Mouse (Mus musculus): ENCODE data around the gene Camkk2. TPM values are rescaled to one million over a fixed set of nuclear protein-coding genes. Genes with fewer than 3 reads are reported as not detected.

Gene Camkk2
- polyA plus RNA-seq, 1 experiment, result 26.2 TPM

GRCm38 (mm10) chr5:122683926-122684325 is 95.3 kb downstream of the Camkk2 start:
- no peaks in the 10 kb centered on the region for H3K9me3 ChIP-seq (replicated peaks; ENCODE audit: control insufficient read depth, insufficient read depth, low read length, poor library complexity, severe bottlenecking)
- H3K4me3 ChIP-seq (ENCODE audit: low read depth, low read length), result no peak overlapping the region
- no peaks in the 10 kb centered on the region for H3K4me1 ChIP-seq (ENCODE audit: control insufficient read depth, insufficient read depth, low read length)
- no peak overlapping the region for H3K9ac ChIP-seq (ENCODE audit: low read depth, poor library complexity, severe bottlenecking)
- no peak for TF ChIP-seq EP300 (IDR thresholded peaks at IDR 0.05; ENCODE audit: insufficient read depth, low read depth, low read length)
- TF ChIP-seq POLR2A (IDR thresholded peaks at IDR 0.05; ENCODE audit: insufficient read depth, low read length), result no peak
- no peak for TF ChIP-seq CTCF (IDR thresholded peaks at IDR 0.05; ENCODE audit: low read depth, low read length)
- H3K36me3 ChIP-seq (ENCODE audit: control insufficient read depth, insufficient read depth, low read length, poor library complexity, severe bottlenecking), result no peaks in the 10 kb centered on the region
- no peaks in the 10 kb centered on the region for H3K27me3 ChIP-seq (ENCODE audit: control insufficient read depth, insufficient read depth, low read length, poor library complexity, severe bottlenecking)
- H3K27ac ChIP-seq (ENCODE audit: insufficient read depth, low read length), result no peak overlapping the region

- no peaks in the 10 kb centered on the region for H3K36me3 ChIP-seq (ENCODE audit: control insufficient read depth, insufficient read depth, low read length, poor library complexity, severe bottlenecking)
- no peak overlapping the region for H3K9ac ChIP-seq (ENCODE audit: low read depth, poor library complexity, severe bottlenecking)
- H3K27ac ChIP-seq (ENCODE audit: insufficient read depth, low read length), result no peak overlapping the region
- no peak overlapping the region for H3K4me3 ChIP-seq (ENCODE audit: low read depth, low read length)
- TF ChIP-seq POLR2A (IDR thresholded peaks at IDR 0.05; ENCODE audit: insufficient read depth, low read length), result no peak
- peak; percentile 53 for TF ChIP-seq CTCF (IDR thresholded peaks at IDR 0.05; ENCODE audit: low read depth, low read length)
- no peak for TF ChIP-seq EP300 (IDR thresholded peaks at IDR 0.05; ENCODE audit: insufficient read depth, low read depth, low read length)
- H3K27me3 ChIP-seq (ENCODE audit: control insufficient read depth, insufficient read depth, low read length, poor library complexity, severe bottlenecking), result no peaks in the 10 kb centered on the region
- H3K4me1 ChIP-seq (ENCODE audit: control insufficient read depth, insufficient read depth, low read length), result no peaks in the 10 kb centered on the region
- H3K9me3 ChIP-seq (replicated peaks; ENCODE audit: control insufficient read depth, insufficient read depth, low read length, poor library complexity, severe bottlenecking), result no peaks in the 10 kb centered on the region
Measured at GRCm38 (mm10) chr5:122681276-122681675, 97.9 kb downstream of the Camkk2 start.

Other genes starting within 250 kb of the Camkk2 start
- 31.9 and 36.9 TPM in 2 replicates for gene Ift81, start 164.9 kb downstream of the Camkk2 start, polyA plus RNA-seq (2011; ENCODE audit: insufficient read depth, insufficient read length, low read depth, missing spikeins)
- 2.7 and 3.5 TPM in 2 replicates for gene P2rx7, start 135.5 kb downstream of the Camkk2 start, polyA plus RNA-seq (2011; ENCODE audit: insufficient read depth, insufficient read length, low read depth, missing spikeins)
- gene P2rx4, start 71.9 kb downstream of the Camkk2 start, polyA plus RNA-seq (2011; ENCODE audit: insufficient read depth, insufficient read length, low read depth, missing spikeins), result 21.0 and 25.8 TPM in 2 replicates
- gene Anapc5, start 41.9 kb upstream of the Camkk2 start, polyA plus RNA-seq (2011; ENCODE audit: insufficient read depth, insufficient read length, low read depth, missing spikeins), result 344 and 397 TPM in 2 replicates
- 28.5 and 34.5 TPM in 2 replicates for gene Rnf34, start 70.6 kb upstream of the Camkk2 start, polyA plus RNA-seq (2011; ENCODE audit: insufficient read depth, insufficient read length, low read depth, missing spikeins)
- 50.3 and 56.8 TPM in 2 replicates for gene Kdm2b, start 210.4 kb upstream of the Camkk2 start, polyA plus RNA-seq (2011; ENCODE audit: insufficient read depth, insufficient read length, low read depth, missing spikeins)
- 12.7 and 13.3 TPM in 2 replicates for gene Orai1, start 235.7 kb upstream of the Camkk2 start, polyA plus RNA-seq (2011; ENCODE audit: insufficient read depth, insufficient read length, low read depth, missing spikeins)